Mouse (Mus musculus): Measurements from ENCODE around the gene Ppid. TPM values are rescaled to one million over a fixed set of nuclear protein-coding genes. Genes with fewer than 3 reads are reported as not detected.

Ppid gene
- polyA plus RNA-seq, 2 experiments: 117 to 149 TPM

DNA sequence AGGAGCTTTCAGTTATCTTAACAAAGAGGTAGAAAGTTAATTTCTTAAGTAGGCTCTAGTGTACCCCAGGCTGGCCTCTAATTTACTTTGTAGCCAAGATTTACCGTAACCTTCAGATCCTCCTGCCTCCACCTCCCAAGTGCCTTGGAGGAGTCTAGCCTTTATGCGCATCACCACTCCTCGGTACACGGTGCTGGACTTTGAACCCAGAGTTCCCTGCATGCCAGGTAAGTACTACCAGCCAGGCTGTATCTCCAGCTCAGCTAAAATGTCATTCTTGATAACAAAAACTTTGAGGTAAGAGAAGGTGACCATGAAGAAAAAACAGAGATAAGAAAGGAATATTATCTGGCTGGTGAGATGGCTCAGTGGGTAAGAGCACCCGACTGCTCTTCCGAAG is 30.6 kb upstream of the Ppid start:
- ATAC-seq (ENCODE audit: low FRiP score, low read depth): no peak

DNA sequence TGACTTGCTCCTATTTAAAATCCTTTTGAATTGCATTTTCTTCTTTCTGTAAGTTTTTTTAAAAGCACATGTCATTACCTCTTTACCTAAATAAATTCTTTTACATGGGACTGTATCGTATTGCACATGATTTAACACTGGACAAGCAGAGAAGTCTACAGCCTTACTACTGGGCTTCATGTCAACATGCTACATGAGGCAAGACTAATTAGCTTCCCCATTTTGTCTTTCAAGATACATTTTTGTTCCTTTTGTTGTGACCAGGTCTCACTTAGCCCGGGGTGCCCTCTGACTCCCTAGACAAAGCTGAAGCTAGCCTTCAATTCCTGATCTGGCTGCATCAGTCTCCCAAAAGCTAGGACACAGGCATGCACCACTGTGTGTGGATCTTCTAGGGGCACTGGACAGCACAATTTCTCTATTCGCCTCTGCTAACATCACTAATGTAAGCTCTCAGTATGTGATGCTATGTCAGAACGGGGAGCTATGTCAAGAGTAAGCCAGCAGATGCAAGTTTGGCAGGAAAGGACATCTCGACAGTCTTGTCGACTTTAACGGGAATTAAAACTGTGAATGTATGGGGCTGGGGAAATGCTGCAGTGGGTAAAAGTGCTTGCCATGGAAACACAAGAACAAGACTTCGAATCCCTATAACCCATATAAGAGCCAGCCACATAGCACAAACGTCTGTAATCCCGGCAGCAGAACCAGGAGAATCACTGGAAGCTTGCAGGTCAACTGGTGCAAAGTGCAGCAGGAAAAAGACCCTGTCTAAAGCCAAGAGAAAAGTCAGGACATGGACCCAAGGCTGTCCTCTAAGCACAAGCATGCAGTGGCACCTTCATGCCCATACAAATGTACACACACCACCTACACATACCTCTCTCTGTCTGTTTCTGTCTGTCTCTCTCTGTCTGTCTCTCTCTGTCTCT is 29.1 kb upstream of the Ppid start:
- Histone ChIP-seq H3K27ac (replicated peaks; ENCODE audit: low read depth, low read length) (no peak overlapping the region), H3K4me3 (replicated peaks; ENCODE audit: low read length) (no peak overlapping the region), H3K4me2 (replicated peaks; ENCODE audit: low read depth, low read length, severe bottlenecking) (no peak overlapping the region), H3K9me3 (ENCODE audit: control insufficient read depth, low read length) (no peaks in the 10 kb centered on the region), H3K27me3 (ENCODE audit: control insufficient read depth, insufficient read depth, low read length) (no peaks in the 10 kb centered on the region), H3K4me1 (ENCODE audit: control insufficient read depth, insufficient read depth, low read length) (peaks cover 10% of the 10 kb centered on the region), H3K9ac (ENCODE audit: low read depth, low read length, severe bottlenecking) (no peak overlapping the region), H3K36me3 (ENCODE audit: control insufficient read depth, insufficient read depth, low read length) (no peaks in the 10 kb centered on the region)
- WGBS: 87% methylated on average over 10 of the region's 10 CpGs
- DNase-seq (ENCODE audit: low spot score): no peak
- TF ChIP-seq POLR2A (IDR thresholded peaks at IDR 0.05; ENCODE audit: borderline replicate concordance, extremely low read depth, insufficient read depth, insufficient read length): no peak
- ATAC-seq (ENCODE audit: low FRiP score, low read depth): no peak

More for the DNA sequence above, 30.6 kb upstream of the Ppid start:
- Histone ChIP-seq H3K4me3 (replicated peaks; ENCODE audit: low read length) (no peak overlapping the region), H3K27ac (replicated peaks; ENCODE audit: low read depth, low read length) (no peak overlapping the region), H3K4me2 (replicated peaks; ENCODE audit: low read depth, low read length, severe bottlenecking) (no peak overlapping the region), H3K9ac (ENCODE audit: low read depth, low read length, severe bottlenecking) (no peak overlapping the region), H3K4me1 (ENCODE audit: control insufficient read depth, insufficient read depth, low read length) (peaks cover 4% of the 10 kb centered on the region; the same call in 1 of the 2 replicates), H3K27me3 (ENCODE audit: control insufficient read depth, insufficient read depth, low read length) (no peaks in the 10 kb centered on the region), H3K9me3 (ENCODE audit: control insufficient read depth, low read length) (no peaks in the 10 kb centered on the region), H3K36me3 (ENCODE audit: control insufficient read depth, insufficient read depth, low read length) (no peaks in the 10 kb centered on the region)
- no peak for DNase-seq (ENCODE audit: low spot score)
- WGBS: 97% methylated on average over 6 of the region's 6 CpGs
- no peak for TF ChIP-seq POLR2A (IDR thresholded peaks at IDR 0.05; ENCODE audit: borderline replicate concordance, extremely low read depth, insufficient read depth, insufficient read length)

DNA sequence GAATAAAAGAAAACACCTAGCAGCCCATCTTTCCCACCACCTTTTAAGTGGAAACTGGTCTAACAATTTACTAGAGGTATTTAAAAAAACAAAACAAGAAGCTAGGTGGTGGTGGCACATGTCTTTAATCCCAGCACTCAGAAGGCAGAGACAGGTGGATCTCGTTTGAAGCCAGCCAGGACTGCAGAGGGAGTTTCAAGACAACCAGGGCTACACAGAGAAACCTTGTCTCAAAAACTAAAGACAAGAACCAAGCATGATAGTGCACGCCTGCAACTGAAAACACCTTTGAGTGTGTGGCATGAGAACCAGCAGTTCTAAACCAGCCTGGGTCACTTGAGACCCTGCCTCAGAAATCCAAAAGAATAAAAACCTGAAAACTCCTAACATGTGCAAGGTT is 27.6 kb upstream of the Ppid start:
- WGBS: 66% methylated on average over 2 of the region's 2 CpGs
- ATAC-seq (ENCODE audit: low FRiP score, low read depth): no peak
- Histone ChIP-seq H3K4me2 (replicated peaks; ENCODE audit: low read depth, low read length, severe bottlenecking) (no peak overlapping the region), H3K4me3 (replicated peaks; ENCODE audit: low read length) (no peak overlapping the region), H3K27me3 (ENCODE audit: control insufficient read depth, insufficient read depth, low read length) (no peaks in the 10 kb centered on the region), H3K9ac (ENCODE audit: low read depth, low read length, severe bottlenecking) (no peak overlapping the region), H3K9me3 (ENCODE audit: control insufficient read depth, low read length) (no peaks in the 10 kb centered on the region), H3K27ac (replicated peaks; ENCODE audit: low read depth, low read length) (no peak overlapping the region), H3K4me1 (ENCODE audit: control insufficient read depth, insufficient read depth, low read length) (peaks cover 10% of the 10 kb centered on the region), H3K36me3 (ENCODE audit: control insufficient read depth, insufficient read depth, low read length) (no peaks in the 10 kb centered on the region)
- DNase-seq (ENCODE audit: low spot score): no peak
- no peak for TF ChIP-seq POLR2A (IDR thresholded peaks at IDR 0.05; ENCODE audit: borderline replicate concordance, extremely low read depth, insufficient read depth, insufficient read length)

DNA sequence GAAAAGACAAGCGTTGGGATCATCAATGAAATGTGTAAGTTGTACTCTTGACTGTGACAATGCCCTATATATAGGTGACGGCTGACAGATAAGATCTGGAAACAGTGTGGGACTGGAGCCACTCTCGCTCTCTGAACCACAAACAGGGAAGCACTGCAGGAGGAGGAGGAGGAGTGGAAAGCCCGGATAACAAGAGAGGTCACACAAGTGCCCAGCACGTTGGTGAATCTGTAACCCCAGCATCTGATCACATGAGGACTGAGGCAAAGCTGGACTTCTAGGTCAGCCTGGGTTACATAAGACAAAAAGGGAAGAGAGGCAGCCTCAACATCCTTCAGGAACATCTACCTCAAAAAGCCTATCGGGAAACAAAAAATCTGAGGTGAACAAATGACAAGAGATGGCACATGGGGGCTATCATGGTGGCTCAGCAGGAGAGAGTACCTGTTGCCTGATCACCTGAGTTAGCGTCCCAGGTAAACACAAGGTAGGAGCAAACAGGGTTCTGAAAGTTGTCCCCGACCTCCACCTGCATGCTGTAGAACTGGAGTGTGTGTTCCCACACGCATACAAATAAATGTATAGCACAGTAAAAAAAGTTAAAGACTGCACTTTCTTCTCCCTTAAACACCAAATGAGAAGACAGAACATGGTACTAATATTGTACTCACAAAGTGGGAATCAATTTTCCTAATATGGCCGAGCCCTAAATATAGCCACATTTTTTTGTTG is 26.1 kb upstream of the Ppid start:
- no peak overlapping the region for H3K9ac ChIP-seq (ENCODE audit: low read depth, low read length, severe bottlenecking)
- H3K27ac ChIP-seq (replicated peaks; ENCODE audit: low read depth, low read length): no peak overlapping the region
- no peak for TF ChIP-seq POLR2A (IDR thresholded peaks at IDR 0.05; ENCODE audit: borderline replicate concordance, extremely low read depth, insufficient read depth, insufficient read length)
- H3K4me1 ChIP-seq (ENCODE audit: control insufficient read depth, insufficient read depth, low read length): peaks cover 6% of the 10 kb centered on the region; the same call in 1 of the 2 replicates
- no peaks in the 10 kb centered on the region for H3K36me3 ChIP-seq (ENCODE audit: control insufficient read depth, insufficient read depth, low read length)
- no peak overlapping the region for H3K4me2 ChIP-seq (replicated peaks; ENCODE audit: low read depth, low read length, severe bottlenecking)
- H3K9me3 ChIP-seq (ENCODE audit: control insufficient read depth, low read length): no peaks in the 10 kb centered on the region
- no peaks in the 10 kb centered on the region for H3K27me3 ChIP-seq (ENCODE audit: control insufficient read depth, insufficient read depth, low read length)
- H3K4me3 ChIP-seq (replicated peaks; ENCODE audit: low read length): no peak overlapping the region
- no peak for DNase-seq (ENCODE audit: low spot score)
- 89% methylated on average over 10 of the region's 10 CpGs for WGBS
- no peak for ATAC-seq (ENCODE audit: low FRiP score, low read depth)

All from limb, embryonic 14.5 days (tissue).